ENCODE assay signal across 11 mouse cellular contexts in genomic region chr19:34553021-34553420, GRCm38 (mm10). TPM values are rescaled to one million over a fixed set of nuclear protein-coding genes. Genes with fewer than 3 reads are reported as not detected.
DNase-seq lines count a peak whose midpoint lies in the region; ATAC-seq and TF ChIP-seq lines count a peak whose summit lies in the region.
"Had no signal": no experiment of that assay in that cellular context is flagged by ENCODE, and none has a peak within 500 bp of the region (broad histone marks: within the 10 kb centered on the region; RNA-seq: fewer than 3 reads in every experiment).

No protein-coding gene starts in this region.

- no peaks in the 10 kb centered on the region for H3K9me3 ChIP-seq in limb, embryonic 13.5 days
- H3K9me3 ChIP-seq in hindbrain, embryonic 12.5 days (replicated peaks): 0 out of 2 replicates have a peak, but pooled peaks cover 2% of the 10 kb centered on the region

- H3K27me3 ChIP-seq in heart, adult 2 months (ENCODE audit: control insufficient read depth, insufficient read depth, low read length): no peaks in the 10 kb centered on the region
- no peaks in the 10 kb centered on the region for H3K27me3 ChIP-seq in thymus, adult 2 months (ENCODE audit: control insufficient read depth, insufficient read depth, low read length)
- no peaks in the 10 kb centered on the region for H3K27me3 ChIP-seq in limb, embryonic 13.5 days
- no peaks in the 10 kb centered on the region for H3K27me3 ChIP-seq in hindbrain, embryonic 12.5 days

- 0 out of 2 replicates have a peak, but pooled peaks have one; percentile 34 for ATAC-seq in limb, embryonic 13.5 days (ENCODE audit: low FRiP score, low read depth)
- no peak for ATAC-seq in hindbrain, embryonic 12.5 days (ENCODE audit: low FRiP score)

- peak; percentile 70 for TF ChIP-seq POLR2A in heart, adult 2 months (IDR thresholded peaks at IDR 0.05; ENCODE audit: insufficient read depth, low read depth, low read length)
- TF ChIP-seq POLR2A in thymus, adult 2 months (IDR thresholded peaks at IDR 0.05; ENCODE audit: control insufficient read depth, extremely low read depth, insufficient read depth, low read length, poor library complexity): no peak

- peaks cover 9% of the 10 kb centered on the region for H3K4me1 ChIP-seq in heart, adult 2 months (ENCODE audit: control insufficient read depth, insufficient read depth, low read length)
- peaks cover 7% of the 10 kb centered on the region; the same call in 1 of the 2 replicates for H3K4me1 ChIP-seq in thymus, adult 2 months (replicated peaks; ENCODE audit: control insufficient read depth, insufficient read depth, low read length)
- peaks cover 20% of the 10 kb centered on the region for H3K4me1 ChIP-seq in limb, embryonic 13.5 days
- no peaks in the 10 kb centered on the region for H3K4me1 ChIP-seq in hindbrain, embryonic 12.5 days

- no peak for TF ChIP-seq CTCF in heart, adult 2 months (IDR thresholded peaks at IDR 0.05)
- TF ChIP-seq CTCF in thymus, adult 2 months (IDR thresholded peaks at IDR 0.05; ENCODE audit: borderline replicate concordance, control insufficient read depth, extremely low read depth, insufficient read depth, low read length, poor library complexity): no peak

- H3K4me2 ChIP-seq in limb, embryonic 13.5 days (replicated peaks): peak overlapping the region; percentile 49
- H3K4me2 ChIP-seq in hindbrain, embryonic 12.5 days (replicated peaks): no peak overlapping the region

- WGBS in heart, adult 2 months: 7% methylated on average over 6 of the region's 6 CpGs
- 88% methylated on average over 6 of the region's 6 CpGs for WGBS in thymus, adult 2 months
- WGBS in limb, embryonic 13.5 days: 42% methylated on average over 6 of the region's 6 CpGs
- WGBS in hindbrain, embryonic 12.5 days: 66% methylated on average over 6 of the region's 6 CpGs

- H3K9ac ChIP-seq in heart, adult 2 months (ENCODE audit: low read depth, low read length): peak overlapping the region; percentile 52
- no peak overlapping the region for H3K9ac ChIP-seq in limb, embryonic 13.5 days
- H3K9ac ChIP-seq in hindbrain, embryonic 12.5 days: no peak overlapping the region
- H3K9ac ChIP-seq: liver, embryonic 14.5 days had no signal

- H3K36me3 ChIP-seq in heart, adult 2 months (ENCODE audit: control insufficient read depth, insufficient read depth, low read length): peaks cover 17% of the 10 kb centered on the region
- peaks cover 6% of the 10 kb centered on the region; the same call in 1 of the 2 replicates for H3K36me3 ChIP-seq in thymus, adult 2 months (ENCODE audit: control insufficient read depth, insufficient read depth, low read length)
- no peaks in the 10 kb centered on the region for H3K36me3 ChIP-seq in limb, embryonic 13.5 days
- no peaks in the 10 kb centered on the region for H3K36me3 ChIP-seq in hindbrain, embryonic 12.5 days

- peak overlapping the region; percentile 77 for H3K27ac ChIP-seq in heart, adult 2 months
- peak overlapping the region; percentile 49; the same call in 1 of the 2 replicates for H3K27ac ChIP-seq in thymus, adult 2 months (ENCODE audit: control insufficient read depth, insufficient read depth, low read length)
- H3K27ac ChIP-seq in limb, embryonic 13.5 days: peak overlapping the region; percentile 40
- no peak overlapping the region for H3K27ac ChIP-seq in hindbrain, embryonic 12.5 days
- H3K27ac ChIP-seq: liver, embryonic 14.5 days had no signal

- peak; percentile 34 to 39 for DNase-seq in heart, adult 2 months
- DNase-seq in heart, postnatal 4 days: no peak
- no peak for DNase-seq in thymus, adult 2 months
- DNase-seq in thymus, adult 18-20 months: no peak
- DNase-seq in embryo, embryonic 11 days: no peak
- no peak for DNase-seq in ovary, postnatal 10 days (ENCODE audit: low spot score)
- DNase-seq: adrenal gland, postnatal 10 days; thymus, postnatal 4 days had no signal

- no peaks in the 10 kb centered on the region for H3K79me2 ChIP-seq in heart, adult 2 months (replicated peaks; ENCODE audit: control insufficient read depth, insufficient read depth, low read length)

- intact Hi-C loops in heart, adult 2 months (cut with DNase I): loop anchor here (2.0 to 5.0 kb wide), 2 partner anchors 30 to 266 kb away; partner anchors contain the start of gene Ifit3

- TF ChIP-seq EP300 in heart, adult 2 months (IDR thresholded peaks at IDR 0.05; ENCODE audit: insufficient read depth, low read depth, low read length): peak; percentile 67; the same call in 1 of the 2 replicates

- H3K4me3 ChIP-seq in heart, adult 2 months: peak overlapping the region; percentile 31
- H3K4me3 ChIP-seq in thymus, adult 2 months (ENCODE audit: control insufficient read depth, insufficient read depth, low read length): no peak overlapping the region
- no peak overlapping the region for H3K4me3 ChIP-seq in limb, embryonic 13.5 days
- H3K4me3 ChIP-seq in hindbrain, embryonic 12.5 days: no peak overlapping the region

RNA-seq across cellular contexts. Expression of gene Ifit2, which starts 2.5 kb away (rescaled TPM):
- total RNA-seq in heart, adult 2 months (2021): 1 to 10 TPM; 3.4 to 4.2 TPM
- 1.8 and 5.3 TPM in 2 replicates for polyA plus RNA-seq in heart, adult 2 months (2012; rRNA removed)
- 1 to 10 TPM; 8.0 to 8.2 TPM for total RNA-seq in heart, postnatal 4 days (2021)
- 5.5 and 7.4 TPM in 2 replicates for polyA plus RNA-seq in thymus, adult 2 months (2012; rRNA removed)
- polyA plus RNA-seq in limb, embryonic 13.5 days (2015; fragmentation: Nextera tagmentation; extraction: Ambion mirVana): 10.9 and 11.2 TPM in 2 replicates
- 4.2 and 4.8 TPM in 2 replicates for polyA plus RNA-seq in hindbrain, embryonic 12.5 days (2016; fragmentation: Nextera tagmentation; extraction: Ambion mirVana)

RNA-seq across cellular contexts. Expression of gene Lipa, which starts 25.7 kb away (rescaled TPM):
- total RNA-seq in heart, adult 2 months (2021): 10 to 100 TPM; 24.9 to 25.1 TPM
- 18.8 and 30.9 TPM in 2 replicates for polyA plus RNA-seq in heart, adult 2 months (2012; rRNA removed)
- 10 to 100 TPM; 20.7 to 21.2 TPM for total RNA-seq in heart, postnatal 4 days (2021)
- polyA plus RNA-seq in thymus, adult 2 months (2012; rRNA removed): 119 and 136 TPM in 2 replicates
- 42.0 and 46.0 TPM in 2 replicates for polyA plus RNA-seq in limb, embryonic 13.5 days (2015; fragmentation: Nextera tagmentation; extraction: Ambion mirVana)
- polyA plus RNA-seq in hindbrain, embryonic 12.5 days (2016; fragmentation: Nextera tagmentation; extraction: Ambion mirVana): 28.6 and 31.5 TPM in 2 replicates

RNA-seq across cellular contexts. Expression of gene Ifit3, which starts 30.3 kb away (rescaled TPM):
- total RNA-seq in heart, adult 2 months (2021): 1 to 10 TPM; 3.7 to 4.4 TPM
- polyA plus RNA-seq in heart, adult 2 months (2012; rRNA removed): 2.9 and 7.6 TPM in 2 replicates
- under 1 TPM; 0.50 to 0.54 TPM for total RNA-seq in heart, postnatal 4 days (2021)
- 6.1 and 7.8 TPM in 2 replicates for polyA plus RNA-seq in thymus, adult 2 months (2012; rRNA removed)
- 1.7 and 3.6 TPM in 2 replicates for polyA plus RNA-seq in limb, embryonic 13.5 days (2015; fragmentation: Nextera tagmentation; extraction: Ambion mirVana)
- 0.31 and 0.63 TPM in 2 replicates for polyA plus RNA-seq in hindbrain, embryonic 12.5 days (2016; fragmentation: Nextera tagmentation; extraction: Ambion mirVana)

RNA-seq across cellular contexts. Expression of gene Ifit1bl1, which starts 48.7 kb away (rescaled TPM):
- total RNA-seq in heart, adult 2 months (2021): 1 to 10 TPM; 1.5 to 1.8 TPM
- 1.3 and 2.8 TPM in 2 replicates for polyA plus RNA-seq in heart, adult 2 months (2012; rRNA removed)
- 1 to 10 TPM; 1.8 to 2.2 TPM for total RNA-seq in heart, postnatal 4 days (2021)
- polyA plus RNA-seq in thymus, adult 2 months (2012; rRNA removed): 1.6 and 2.2 TPM in 2 replicates
- 0.59 and 0.64 TPM in 2 replicates for polyA plus RNA-seq in limb, embryonic 13.5 days (2015; fragmentation: Nextera tagmentation; extraction: Ambion mirVana)
- polyA plus RNA-seq in hindbrain, embryonic 12.5 days (2016; fragmentation: Nextera tagmentation; extraction: Ambion mirVana): 0.34 and 0.46 TPM in 2 replicates

RNA-seq across cellular contexts. Expression of gene Ifit3b, which starts 54.7 kb away (rescaled TPM):
- total RNA-seq in heart, adult 2 months (2021): 1 to 10 TPM; 1.2 to 1.4 TPM
- 0.90 and 2.4 TPM in 2 replicates for polyA plus RNA-seq in heart, adult 2 months (2012; rRNA removed)
- under 1 TPM in 1 of 2 experiments, not detected in 1; 0.45 TPM for total RNA-seq in heart, postnatal 4 days (2021)
- 1.5 and 2.3 TPM in 2 replicates for polyA plus RNA-seq in thymus, adult 2 months (2012; rRNA removed)
- 0.70 and 0.78 TPM in 2 replicates for polyA plus RNA-seq in limb, embryonic 13.5 days (2015; fragmentation: Nextera tagmentation; extraction: Ambion mirVana)
- polyA plus RNA-seq in hindbrain, embryonic 12.5 days (2016; fragmentation: Nextera tagmentation; extraction: Ambion mirVana): not detected in 2 replicates

Comparison
In these comparisons a context has a peak if more than half of its experiments do, and no peak if none do; other contexts are left out.
1. DNase-seq: peak in heart, adult 2 months (2 of 2); none in heart, postnatal 4 days (single experiment), thymus, adult 2 months (single experiment), thymus, adult 18-20 months (0 of 2), embryo, embryonic 11 days (single experiment) and ovary, postnatal 10 days (single experiment).